Mouse (Mus musculus) neural tube, embryonic 12.5 days (tissue): ENCODE results near the gene Abhd6. TPM values are rescaled to one million over a fixed set of nuclear protein-coding genes. Genes with fewer than 3 reads are reported as not detected.
"Not testable (repeated sequence)": the region's sequence is repeated elsewhere in the genome, so short reads cannot be mapped to it uniquely, and the experiment has no call there.

Source experiments
- ATAC-seq: fragments of 200-750 bp; cut with Nextera tagmentation; 2 replicates; pipeline ENCODE4 v1.8.0; 2017; ENCODE audit warnings: low read depth, mild to moderate bottlenecking, moderate TSS enrichment, moderate library complexity; ENCODE audit not compliant: low FRiP score
- H3K27ac ChIP-seq: fragments of 300-500 bp; sonication (generic); 2 replicates; pipeline ENCODE4 v1.5.1; 2016
- H3K27me3 ChIP-seq: fragments of 300-500 bp; sonication (generic); replicated peaks from 2 replicates; pipeline ENCODE4 v1.6.1; 2016; ENCODE audit warnings: mild to moderate bottlenecking
- H3K36me3 ChIP-seq: fragments of 300-500 bp; sonication (generic); 2 replicates; pipeline ENCODE4 v1.6.1; 2016; ENCODE audit warnings: mild to moderate bottlenecking
- H3K4me1 ChIP-seq: fragments of 300-500 bp; sonication (generic); 2 replicates; pipeline ENCODE4 v1.6.1; 2016
- H3K4me2 ChIP-seq: fragments of 300-500 bp; sonication (generic); replicated peaks from 2 replicates; pipeline ENCODE4 v1.6.1; 2016; ENCODE audit warnings: mild to moderate bottlenecking
- H3K4me3 ChIP-seq: fragments of 300-500 bp; sonication (generic); 2 replicates; pipeline ENCODE4 v1.5.1; 2016
- H3K9ac ChIP-seq: fragments of 300-500 bp; sonication (generic); 2 replicates; pipeline ENCODE4 v1.6.1; 2016; ENCODE audit warnings: mild to moderate bottlenecking
- H3K9me3 ChIP-seq: fragments of 300-500 bp; sonication (generic); 2 replicates; pipeline ENCODE4 v1.6.1; 2016; ENCODE audit warnings: mild to moderate bottlenecking
- WGBS: fragments of 180-500 bp; shearing (Covaris S2); methylation state at CpG from one replicate; pipeline ENCODE4 v1.1.7; 2016; 5-methylcytosine and 5-hydroxymethylcytosine counted together
- polyA plus RNA-seq: library from polyadenylated mRNA; unstranded; fragments of >200 nt; fragmentation: Nextera tagmentation; extraction: Ambion mirVana; gene quantifications from 2 replicates; pipeline ENCODE4 v1.2.1, GENCODE M21; 2016

Abhd6 gene
- polyA plus RNA-seq, 1 experiment from 2014 or later: 20.0 TPM

DNA sequence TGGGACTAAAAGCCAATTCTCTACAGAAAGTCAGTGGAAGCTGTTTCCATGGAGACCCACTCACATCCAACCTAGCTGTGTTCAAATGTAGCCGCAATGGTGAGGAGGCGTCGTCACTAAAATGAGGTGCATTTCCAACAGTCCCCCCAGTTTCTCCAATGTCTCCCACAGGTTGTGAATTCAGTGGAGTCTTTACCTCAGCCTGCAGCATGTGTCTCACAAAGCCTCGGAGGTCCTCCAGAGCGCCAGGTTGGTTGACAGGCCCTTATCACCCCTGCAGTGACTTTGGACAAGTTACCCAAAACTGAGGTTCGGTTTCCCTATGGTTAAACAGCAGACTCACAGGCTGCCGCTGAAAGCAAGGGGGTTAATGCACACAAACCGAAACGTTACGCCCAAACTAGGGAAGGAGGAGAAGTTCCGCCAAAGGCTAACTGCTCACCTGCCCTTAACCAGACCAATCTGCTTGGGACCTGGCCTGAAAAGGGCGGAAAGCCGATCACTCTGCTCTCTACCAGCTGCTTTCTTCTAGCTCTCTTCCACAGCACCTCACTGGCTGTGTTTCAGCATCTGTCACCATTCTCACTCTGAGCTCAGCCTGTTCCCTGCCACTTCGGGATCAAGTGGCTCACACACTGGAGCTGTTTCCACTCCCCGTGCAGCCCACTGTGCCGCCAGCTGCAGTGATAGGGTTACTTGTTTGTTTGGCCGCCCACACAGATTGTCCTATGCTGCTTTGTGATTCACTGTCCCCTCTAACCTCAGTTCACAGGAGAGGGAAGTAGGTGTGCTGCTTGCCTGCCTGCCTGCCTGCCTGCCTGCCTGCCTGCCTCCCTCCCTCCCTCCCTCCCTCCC, 1.6 kb upstream of the Abhd6 start:
- no peak for ATAC-seq
- no peaks in the 10 kb centered on the region for H3K36me3 ChIP-seq
- no peaks in the 10 kb centered on the region for H3K9me3 ChIP-seq
- H3K9ac ChIP-seq: no peak overlapping the region
- H3K27ac ChIP-seq: no peak overlapping the region
- no peak overlapping the region for H3K4me3 ChIP-seq
- peaks cover 31% of the 10 kb centered on the region for H3K27me3 ChIP-seq
- peaks cover 13% of the 10 kb centered on the region for H3K4me1 ChIP-seq
- WGBS: 31% methylated on average over 17 of the region's 17 CpGs
- H3K4me2 ChIP-seq: no peak overlapping the region

- Histone ChIP-seq H3K9me3 (no peaks in the 10 kb centered on the region), H3K9ac (peak overlapping the region; percentile 64), H3K4me1 (peaks cover 13% of the 10 kb centered on the region), H3K4me3 (peak overlapping the region; percentile 50), H3K27ac (peak overlapping the region; percentile 32; the same call in 1 of the 2 replicates), H3K4me2 (peak overlapping the region; percentile 80), H3K36me3 (no peaks in the 10 kb centered on the region), H3K27me3 (peaks cover 31% of the 10 kb centered on the region)
- peak; percentile 74 for ATAC-seq
- WGBS: 2% methylated on average over 23 of the region's 23 CpGs
Observed at GRCm38 (mm10) chr14:8003093-8003670, 480 bp downstream of the Abhd6 start.

DNA sequence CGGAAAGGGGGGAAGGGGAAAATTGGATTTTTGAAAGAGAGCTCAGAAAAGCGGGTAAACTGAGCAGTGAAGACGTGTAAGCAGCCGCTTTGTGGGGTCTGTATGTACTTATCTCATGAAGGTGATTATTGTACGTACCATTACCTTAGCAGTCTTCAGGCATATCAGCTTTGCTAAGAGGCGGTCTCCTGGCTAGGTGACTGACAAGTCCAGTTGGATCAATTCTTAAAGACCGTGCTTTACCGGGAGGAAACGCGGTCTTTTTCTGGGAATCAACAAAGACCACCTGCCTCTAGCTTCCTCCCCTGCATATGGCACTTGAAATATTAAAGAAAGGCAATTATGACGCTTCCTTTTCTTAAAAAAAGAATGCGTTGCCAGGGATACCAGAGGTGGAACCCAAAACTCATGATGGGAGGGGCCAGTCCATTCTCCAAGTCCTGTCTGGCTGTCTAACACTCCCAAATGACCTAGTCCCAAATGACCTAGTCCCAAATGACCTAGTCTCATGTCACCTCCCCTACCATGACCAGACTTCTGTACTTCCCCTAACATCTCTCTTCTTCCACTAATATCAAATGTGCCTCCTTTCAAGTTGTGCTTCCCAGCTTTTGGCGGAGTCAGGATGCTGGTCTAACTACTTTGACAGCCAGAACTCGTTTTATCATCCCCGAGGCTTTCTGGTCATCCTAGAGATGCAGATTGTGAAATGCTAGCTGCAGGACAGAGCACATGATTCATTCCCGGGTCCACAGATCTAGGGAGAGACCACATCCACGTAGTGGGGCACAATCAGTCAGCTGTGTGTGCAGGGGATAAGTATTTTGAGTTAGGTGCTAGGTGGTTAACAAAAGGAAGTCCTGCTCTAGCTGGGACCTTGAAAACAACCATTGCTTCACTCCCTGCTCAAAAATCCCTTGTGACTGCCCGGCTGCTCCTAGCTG, 1.3 kb downstream of the Abhd6 start:
- Histone ChIP-seq H3K4me3 (peak overlapping the region; percentile 50), H3K4me1 (peaks cover 13% of the 10 kb centered on the region), H3K9me3 (no peaks in the 10 kb centered on the region), H3K9ac (peak overlapping the region; percentile 64), H3K36me3 (no peaks in the 10 kb centered on the region), H3K27me3 (peaks cover 27% of the 10 kb centered on the region), H3K4me2 (peak overlapping the region; percentile 80), H3K27ac (no peak overlapping the region)
- 43% methylated on average over 18 of the region's 18 CpGs for WGBS
- ATAC-seq: no peak

- H3K27ac ChIP-seq, ATAC-seq, H3K36me3 ChIP-seq, H3K9me3 ChIP-seq, H3K4me3 ChIP-seq, H3K4me2 ChIP-seq, H3K9ac ChIP-seq: not testable (repeated sequence)
- peaks cover 15% of the 10 kb centered on the region for H3K27me3 ChIP-seq
- 70% methylated on average over 3 of the region's 3 CpGs for WGBS
- H3K4me1 ChIP-seq: peaks cover 13% of the 10 kb centered on the region
Observed at GRCm38 (mm10) chr14:8006061-8006460, 3.4 kb downstream of the Abhd6 start.

- Histone ChIP-seq H3K4me3 (no peak overlapping the region), H3K4me2 (no peak overlapping the region), H3K27ac (no peak overlapping the region), H3K27me3 (peaks cover 5% of the 10 kb centered on the region), H3K36me3 (no peaks in the 10 kb centered on the region), H3K9me3 (no peaks in the 10 kb centered on the region), H3K4me1 (peaks cover 13% of the 10 kb centered on the region), H3K9ac (no peak overlapping the region)
- ATAC-seq: no peak
Observed at GRCm38 (mm10) chr14:8007084-8007483, 4.4 kb downstream of the Abhd6 start.

- ATAC-seq: no peak
- H3K36me3 ChIP-seq: no peaks in the 10 kb centered on the region
- H3K9me3 ChIP-seq: no peaks in the 10 kb centered on the region
- no peak overlapping the region for H3K9ac ChIP-seq
- WGBS: 82% methylated on average over 2 of the region's 2 CpGs
- no peak overlapping the region for H3K27ac ChIP-seq
- no peak overlapping the region for H3K4me3 ChIP-seq
- H3K4me1 ChIP-seq: peaks cover 13% of the 10 kb centered on the region
- H3K4me2 ChIP-seq: no peak overlapping the region
- H3K27me3 ChIP-seq: 0 out of 2 replicates have a peak, but pooled peaks cover 2% of the 10 kb centered on the region
Observed at GRCm38 (mm10) chr14:8007486-8007885, 4.8 kb downstream of the Abhd6 start.

- no peak overlapping the region for H3K4me2 ChIP-seq
- ATAC-seq: no peak
- no peaks in the 10 kb centered on the region for H3K9me3 ChIP-seq
- no peak overlapping the region for H3K27ac ChIP-seq
- H3K9ac ChIP-seq: no peak overlapping the region
- no peaks in the 10 kb centered on the region for H3K36me3 ChIP-seq
- 0 out of 2 replicates have a peak, but pooled peaks cover 2% of the 10 kb centered on the region for H3K27me3 ChIP-seq
- H3K4me3 ChIP-seq: no peak overlapping the region
- WGBS: 76% methylated on average over 10 of the region's 10 CpGs
- peaks cover 13% of the 10 kb centered on the region for H3K4me1 ChIP-seq
Observed at GRCm38 (mm10) chr14:8007923-8008322, 5.2 kb downstream of the Abhd6 start.

DNA sequence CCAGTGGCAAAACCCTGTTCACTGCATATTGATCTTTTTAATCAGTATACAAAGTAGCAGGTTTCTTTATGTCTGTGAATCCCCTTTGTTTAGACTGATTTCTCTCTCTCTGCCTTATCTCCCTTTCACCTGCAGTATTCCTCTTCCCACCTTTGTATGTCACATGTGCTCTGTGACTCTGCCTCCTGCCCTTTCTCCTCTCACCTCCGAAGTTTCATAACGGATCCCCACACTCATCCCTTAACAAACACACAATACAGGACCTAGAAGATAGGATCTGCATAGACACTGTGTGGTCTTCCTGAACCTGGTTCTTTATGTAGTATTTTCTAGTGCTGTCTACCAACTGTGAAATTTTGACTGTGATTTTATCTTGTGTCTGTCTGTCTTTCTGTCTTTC, 8.6 kb downstream of the Abhd6 start:
- Histone ChIP-seq H3K36me3 (no peaks in the 10 kb centered on the region), H3K4me3 (no peak overlapping the region), H3K4me1 (no peaks in the 10 kb centered on the region), H3K4me2 (no peak overlapping the region), H3K9me3 (no peaks in the 10 kb centered on the region), H3K27me3 (no peaks in the 10 kb centered on the region), H3K9ac (no peak overlapping the region), H3K27ac (no peak overlapping the region)
- 88% methylated on average over 2 of the region's 2 CpGs for WGBS
- no peak for ATAC-seq

DNA sequence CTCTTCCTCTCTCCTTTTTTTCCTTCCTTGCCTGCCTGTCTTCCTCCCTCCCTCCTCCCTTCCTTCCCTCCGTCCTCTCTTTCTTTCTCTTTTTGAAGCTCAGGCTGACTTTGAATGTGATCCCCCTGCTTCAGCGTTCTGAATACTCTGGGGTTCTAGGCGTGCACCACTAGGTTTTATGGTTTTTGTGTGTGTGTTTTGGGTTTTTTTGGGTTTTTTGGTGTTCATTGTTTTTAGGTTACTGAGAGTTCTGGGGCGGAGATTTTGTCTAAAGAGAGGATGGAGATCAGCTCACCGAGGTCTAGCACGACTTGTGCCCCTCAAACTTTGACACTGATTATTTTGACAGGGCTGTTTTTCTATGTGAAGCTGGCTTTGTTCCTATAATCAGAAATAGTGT, 9.2 kb downstream of the Abhd6 start:
- H3K9ac ChIP-seq: no peak overlapping the region
- WGBS: 86% methylated on average over 6 of the region's 6 CpGs

DNA sequence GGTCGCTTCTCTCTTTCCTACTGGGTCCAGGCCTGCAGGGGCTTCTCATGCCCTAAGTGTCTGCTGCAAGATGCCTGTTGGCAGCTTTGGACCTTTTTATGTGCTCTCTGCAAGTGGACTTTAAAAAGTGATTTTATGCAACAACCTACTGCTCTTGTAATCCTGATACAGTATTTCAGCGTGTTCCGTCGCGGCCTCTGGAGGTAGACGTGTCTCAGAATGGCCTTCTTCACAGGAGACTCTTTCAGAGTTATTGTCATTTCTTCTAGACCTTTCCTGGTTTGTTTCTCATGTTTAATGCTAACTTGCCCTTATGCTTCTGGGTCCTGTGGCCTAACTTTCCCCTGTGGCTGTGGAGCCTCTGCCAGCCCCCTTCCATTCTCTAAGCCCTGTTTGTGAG, 13.1 kb downstream of the Abhd6 start:
- no peak for ATAC-seq

More for the DNA sequence above, 9.2 kb downstream of the Abhd6 start:
- H3K4me3 ChIP-seq: no peak overlapping the region
- ATAC-seq: no peak
- H3K36me3 ChIP-seq: no peaks in the 10 kb centered on the region
- H3K4me2 ChIP-seq: no peak overlapping the region
- H3K9me3 ChIP-seq: no peaks in the 10 kb centered on the region
- H3K4me1 ChIP-seq: no peaks in the 10 kb centered on the region
- H3K27me3 ChIP-seq: no peaks in the 10 kb centered on the region
- H3K27ac ChIP-seq: no peak overlapping the region

GRCm38 (mm10) chr14:8016276-8016675, 13.6 kb downstream of the Abhd6 start:
- 92% methylated on average over 6 of the region's 6 CpGs for WGBS
- H3K27ac ChIP-seq: no peak overlapping the region
- no peak overlapping the region for H3K4me2 ChIP-seq
- no peak for ATAC-seq
- H3K27me3 ChIP-seq: no peaks in the 10 kb centered on the region
- no peaks in the 10 kb centered on the region for H3K4me1 ChIP-seq
- H3K9me3 ChIP-seq: no peaks in the 10 kb centered on the region
- H3K4me3 ChIP-seq: no peak overlapping the region
- no peaks in the 10 kb centered on the region for H3K36me3 ChIP-seq
- H3K9ac ChIP-seq: no peak overlapping the region

More for the DNA sequence above, 13.1 kb downstream of the Abhd6 start:
- Histone ChIP-seq H3K9ac (no peak overlapping the region), H3K27ac (no peak overlapping the region), H3K4me3 (no peak overlapping the region), H3K27me3 (no peaks in the 10 kb centered on the region), H3K4me1 (no peaks in the 10 kb centered on the region), H3K4me2 (no peak overlapping the region), H3K36me3 (no peaks in the 10 kb centered on the region), H3K9me3 (no peaks in the 10 kb centered on the region)
- WGBS: 94% methylated on average over 6 of the region's 6 CpGs

- Histone ChIP-seq H3K36me3 (no peaks in the 10 kb centered on the region), H3K4me1 (no peaks in the 10 kb centered on the region), H3K4me3 (no peak overlapping the region), H3K9me3 (no peaks in the 10 kb centered on the region), H3K27ac (no peak overlapping the region), H3K9ac (no peak overlapping the region), H3K4me2 (no peak overlapping the region), H3K27me3 (no peaks in the 10 kb centered on the region)
- 89% methylated on average over 1 of the region's 1 CpGs for WGBS
- ATAC-seq: no peak
Observed at GRCm38 (mm10) chr14:8016951-8017350, 14.2 kb downstream of the Abhd6 start.
